Mouse (Mus musculus) erythroblast, embryonic 14.5 days (primary cell): ENCODE results near the gene Qsox2.

Experiments used
- GATA1 ChIP-seq: IDR thresholded peaks from 2 replicates; pipeline ENCODE4 v1.6.1; 2012; ENCODE audit warnings: low read length, inconsistent platforms, mixed read lengths
- TAL1 ChIP-seq: IDR thresholded peaks from 3 replicates; pipeline ENCODE4 v1.6.1; 2012; ENCODE audit warnings: low read length, inconsistent platforms, mixed read lengths

DNA sequence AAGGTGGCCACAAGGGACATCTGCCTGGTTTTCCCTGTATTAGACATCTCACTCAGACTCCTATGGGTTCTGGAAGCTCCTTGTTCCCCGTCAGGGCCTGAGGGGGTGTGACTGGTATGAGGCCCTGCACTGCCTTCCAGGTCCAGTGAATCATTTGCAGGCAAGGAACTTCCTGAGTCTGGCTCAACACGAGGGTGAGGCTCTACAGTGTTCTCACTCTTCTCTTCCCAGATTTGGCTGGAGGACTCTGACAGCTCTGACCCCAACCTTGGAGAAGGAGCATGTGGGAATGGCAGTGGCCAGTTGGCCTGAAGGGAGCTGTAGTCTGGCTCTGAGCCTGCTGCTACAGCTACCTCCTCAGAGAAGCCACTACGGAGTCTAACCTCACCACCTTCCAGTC is 10.2 kb upstream of the Qsox2 start:
- no peak for TF ChIP-seq GATA1
- no peak for TF ChIP-seq TAL1
